Mouse (Mus musculus) brain, adult 2 months (tissue): Measurements from ENCODE around the gene Ctdnep1.
A peak's percentile ranks its signal among the peaks of the same experiment; 100 is the strongest.
"Not testable (repeated sequence)": the region's sequence is repeated elsewhere in the genome, so short reads cannot be mapped to it uniquely, and the experiment has no call there.

ENCODE experiments used
- DNase-seq: peaks from one replicate; pipeline ENCODE4 v3.0.0; 2011; ENCODE audit warnings: low read depth, low spot score

Ctdnep1 gene

DNA sequence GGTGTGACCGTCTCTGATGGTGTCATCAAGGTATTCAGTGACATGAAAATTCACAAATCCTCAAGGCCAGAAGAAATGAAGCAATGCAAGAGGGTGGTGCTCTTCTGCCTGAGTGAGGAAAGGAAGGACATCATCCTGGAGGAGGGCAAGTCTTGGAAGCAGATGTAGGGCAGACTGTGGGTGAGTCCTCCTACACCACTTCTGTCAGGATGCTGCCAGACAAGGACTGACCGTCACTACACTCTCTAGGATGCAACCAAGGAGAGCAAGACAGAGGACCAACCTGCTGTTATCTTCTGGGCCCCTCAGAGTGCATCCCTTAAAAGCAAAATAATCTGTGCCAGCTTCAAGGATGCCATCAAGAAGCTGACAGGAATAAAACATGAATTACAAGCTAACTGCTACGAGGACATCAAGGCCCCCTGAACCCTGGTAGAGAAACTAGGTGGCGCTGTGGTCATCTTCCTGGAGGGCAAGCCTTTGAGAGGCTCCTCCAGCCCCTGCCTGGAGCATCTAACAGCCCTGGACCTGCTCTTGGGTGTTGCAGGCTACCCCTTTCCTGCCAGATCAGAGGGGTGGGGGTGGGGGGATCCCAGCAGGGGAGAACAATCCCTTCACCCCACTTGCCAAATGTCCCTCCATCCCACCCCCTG is 30.0 kb upstream of the Ctdnep1 start:
- DNase-seq, result peak; percentile 48

DNA sequence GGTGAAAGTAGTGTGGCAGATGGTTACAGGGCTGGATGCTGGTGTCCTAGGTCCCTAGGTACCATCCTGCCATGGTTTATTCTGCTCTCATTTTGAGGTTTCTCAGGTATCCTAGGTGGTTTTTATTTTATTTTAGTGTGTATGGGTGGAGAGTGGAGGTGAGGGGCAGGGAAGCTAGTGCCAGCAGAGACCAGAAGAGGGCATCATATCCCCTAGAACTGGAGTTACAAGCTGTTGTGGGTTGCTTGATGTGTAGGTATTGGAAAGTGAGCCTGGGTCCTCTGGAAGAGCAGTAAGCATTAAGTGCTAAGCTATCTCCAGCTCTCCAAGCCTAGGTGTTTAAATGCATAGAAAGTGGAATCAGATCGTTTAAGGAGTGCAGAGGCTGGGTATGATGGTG is 28.7 kb upstream of the Ctdnep1 start:
- DNase-seq, result no peak

DNA sequence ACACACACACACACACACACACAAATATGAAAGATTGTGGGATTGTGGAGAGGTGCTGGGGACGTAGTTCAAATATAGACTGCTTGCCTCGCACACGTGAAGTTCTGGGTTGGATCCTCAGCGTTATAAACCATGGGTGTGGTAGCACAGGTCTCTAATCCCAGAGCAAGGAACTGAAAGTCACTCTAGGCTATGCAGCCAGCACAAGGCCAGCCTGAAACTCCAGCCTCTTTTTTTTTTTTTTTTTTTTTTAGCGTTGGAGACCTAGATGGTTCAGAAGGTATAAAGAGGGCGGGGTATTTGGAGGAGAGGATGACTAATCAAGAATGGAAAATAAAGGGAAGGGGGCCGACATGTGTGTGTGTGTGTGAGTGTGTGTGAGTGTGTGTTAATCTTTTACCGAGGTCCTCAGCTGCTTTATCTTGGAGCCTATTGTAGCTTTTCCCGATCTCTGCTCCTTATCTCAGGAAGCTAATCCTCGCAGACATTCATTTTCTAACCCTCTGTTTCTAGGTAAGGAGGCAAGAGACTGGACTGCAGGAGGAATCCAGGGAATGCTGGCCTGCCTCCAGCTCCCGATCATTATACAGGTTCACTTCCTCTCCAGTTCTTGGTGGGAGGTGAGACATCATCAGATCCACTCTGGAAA is 27.6 kb upstream of the Ctdnep1 start:
- no peak for DNase-seq

DNA sequence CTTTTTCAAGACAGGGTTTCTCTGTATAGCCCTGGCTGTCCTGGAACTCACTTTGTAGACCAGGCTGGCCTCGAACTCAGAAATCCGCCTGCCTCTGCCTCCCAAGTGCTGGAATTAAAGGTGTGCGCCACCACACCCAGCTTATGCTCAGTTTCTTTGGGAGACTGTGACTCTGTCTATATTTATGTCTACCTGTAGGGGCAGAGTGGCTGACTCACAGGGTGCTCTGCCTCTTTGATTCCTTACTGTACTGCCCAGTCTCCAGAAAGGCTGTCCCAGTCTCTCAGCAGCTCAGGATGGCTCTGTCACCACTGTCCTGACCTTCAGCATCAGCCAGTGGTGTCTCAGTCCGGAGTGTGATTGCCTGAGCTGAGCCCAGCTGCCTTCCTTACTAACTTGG is 25.3 kb upstream of the Ctdnep1 start:
- not testable (repeated sequence) for DNase-seq

DNA sequence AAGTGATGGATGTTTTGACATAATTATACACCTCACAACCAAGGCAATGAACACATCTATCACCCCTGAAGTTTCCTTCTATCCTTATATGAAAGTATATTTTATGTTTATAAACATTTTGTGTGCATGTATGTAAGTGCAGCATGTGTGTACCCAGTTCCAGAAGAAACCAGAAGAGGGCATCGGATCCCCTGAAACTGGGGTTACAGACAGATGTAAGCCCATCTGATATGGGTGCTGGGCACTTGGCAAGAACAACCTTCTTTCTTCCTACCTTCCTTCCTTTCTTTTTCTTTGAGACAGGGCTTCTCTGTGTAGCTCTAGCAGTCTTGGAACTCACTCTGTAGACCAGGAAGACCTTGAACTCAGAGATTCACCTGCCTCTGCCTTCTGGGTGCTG is 24.7 kb upstream of the Ctdnep1 start:
- no peak for DNase-seq

DNA sequence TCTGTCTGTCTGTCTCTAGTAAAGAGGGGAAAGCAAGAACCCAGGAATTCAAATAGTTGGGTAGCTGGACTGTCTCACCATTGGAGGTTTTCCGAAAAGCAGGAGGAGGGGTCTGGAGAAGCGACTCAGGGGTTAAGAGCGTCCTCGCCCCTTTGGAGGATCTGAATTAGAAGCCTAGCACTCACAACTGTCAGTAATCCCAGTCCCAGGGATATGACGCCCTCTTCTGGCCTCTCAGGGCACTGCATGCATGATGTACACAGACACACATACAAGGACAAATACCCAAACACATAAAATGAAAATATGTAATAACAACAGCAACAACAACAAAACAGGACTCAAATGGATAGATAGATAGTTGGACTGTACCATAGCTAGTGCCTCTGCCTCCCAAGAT is 20.3 kb upstream of the Ctdnep1 start:
- no peak for DNase-seq

DNA sequence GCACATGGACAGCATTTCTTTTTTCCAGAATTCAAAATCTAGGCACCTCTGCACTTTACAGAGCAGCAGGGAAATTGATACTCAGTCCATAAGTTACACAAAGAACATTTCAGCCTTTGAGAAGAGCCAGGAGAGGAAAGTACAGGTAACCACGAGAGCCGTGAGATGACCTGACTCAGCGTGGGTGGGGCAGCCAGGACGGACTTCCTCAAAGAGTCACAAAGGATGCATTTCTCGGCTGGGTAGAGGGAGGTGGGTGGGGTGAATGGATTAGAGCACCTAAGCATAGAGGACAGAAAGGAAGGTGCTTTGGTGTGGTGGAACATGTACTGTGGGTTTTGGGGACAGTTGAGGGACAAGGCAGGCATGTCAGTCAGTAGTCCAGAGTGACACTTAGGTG is 19.1 kb upstream of the Ctdnep1 start:
- no peak for DNase-seq

DNA sequence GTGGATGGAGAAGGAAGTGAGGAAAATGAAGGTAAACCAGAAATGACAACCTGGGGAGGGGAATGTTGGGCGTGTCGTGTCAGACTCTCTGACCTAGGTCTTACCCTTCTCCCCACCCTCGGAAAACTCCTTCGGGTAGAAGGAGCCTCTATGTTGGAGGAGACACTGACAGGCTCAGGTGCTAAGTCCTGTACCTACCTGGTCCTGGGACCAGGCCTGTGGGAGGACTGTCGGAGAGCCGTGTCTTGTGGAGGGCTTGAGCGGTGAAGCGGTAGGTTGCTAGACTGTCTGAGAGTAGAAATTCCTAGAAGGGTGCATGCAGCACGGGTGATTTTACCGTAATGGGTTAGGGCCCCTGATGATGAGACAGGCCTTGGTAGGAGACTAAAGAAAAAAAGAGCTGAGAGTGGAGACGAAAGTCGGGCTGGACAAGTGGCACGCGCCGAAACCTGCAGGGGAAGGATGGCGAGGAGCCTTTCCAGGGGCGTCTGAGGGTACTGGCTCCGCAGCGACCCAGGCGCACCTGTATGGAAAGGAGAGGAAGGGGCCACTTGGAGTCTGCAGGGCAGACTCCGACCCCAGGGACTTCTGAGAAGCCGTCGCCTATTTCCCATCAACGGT is 16.2 kb upstream of the Ctdnep1 start, which contains the start of gene Cldn7:
TSS of gene Cldn7 (plus strand) at position 130 of the 621 bp plus-strand sequence.
- no peak for DNase-seq

DNA sequence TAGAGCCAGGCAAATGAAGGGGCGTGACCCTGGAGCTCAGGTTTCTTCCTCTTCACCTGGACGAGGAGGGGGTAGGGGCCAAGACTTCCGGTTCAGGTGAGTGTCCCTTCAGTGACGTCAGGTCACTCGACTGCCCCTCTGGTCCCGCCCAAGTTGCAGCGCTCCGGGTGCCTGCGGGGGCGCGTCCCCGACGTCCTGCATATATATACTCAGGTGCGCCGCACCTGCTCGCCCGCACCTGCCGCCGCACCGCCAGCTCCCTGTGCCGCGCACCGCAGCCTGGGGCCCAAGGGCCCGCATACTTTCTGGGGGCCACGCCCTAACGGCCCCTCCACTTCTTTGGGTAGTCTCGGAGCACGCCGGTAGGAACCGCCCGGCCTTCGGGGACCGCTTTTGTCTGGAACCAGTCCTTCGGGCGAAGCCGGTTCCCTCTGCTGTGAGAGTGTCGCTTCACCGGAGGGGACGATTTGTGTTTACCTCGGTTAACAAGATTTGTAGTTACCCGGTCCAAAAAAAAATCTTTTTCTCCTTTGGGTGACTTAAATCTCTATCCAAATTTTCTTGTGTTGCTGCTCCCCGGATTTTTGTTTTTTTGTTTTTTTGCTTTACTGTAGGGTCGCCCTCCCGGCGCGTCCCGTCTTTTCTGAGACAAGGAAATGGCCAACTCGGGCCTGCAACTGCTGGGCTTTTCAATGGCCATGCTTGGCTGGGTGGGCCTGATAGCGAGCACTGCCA is 15.5 kb upstream of the Ctdnep1 start:
- DNase-seq, result no peak

DNA sequence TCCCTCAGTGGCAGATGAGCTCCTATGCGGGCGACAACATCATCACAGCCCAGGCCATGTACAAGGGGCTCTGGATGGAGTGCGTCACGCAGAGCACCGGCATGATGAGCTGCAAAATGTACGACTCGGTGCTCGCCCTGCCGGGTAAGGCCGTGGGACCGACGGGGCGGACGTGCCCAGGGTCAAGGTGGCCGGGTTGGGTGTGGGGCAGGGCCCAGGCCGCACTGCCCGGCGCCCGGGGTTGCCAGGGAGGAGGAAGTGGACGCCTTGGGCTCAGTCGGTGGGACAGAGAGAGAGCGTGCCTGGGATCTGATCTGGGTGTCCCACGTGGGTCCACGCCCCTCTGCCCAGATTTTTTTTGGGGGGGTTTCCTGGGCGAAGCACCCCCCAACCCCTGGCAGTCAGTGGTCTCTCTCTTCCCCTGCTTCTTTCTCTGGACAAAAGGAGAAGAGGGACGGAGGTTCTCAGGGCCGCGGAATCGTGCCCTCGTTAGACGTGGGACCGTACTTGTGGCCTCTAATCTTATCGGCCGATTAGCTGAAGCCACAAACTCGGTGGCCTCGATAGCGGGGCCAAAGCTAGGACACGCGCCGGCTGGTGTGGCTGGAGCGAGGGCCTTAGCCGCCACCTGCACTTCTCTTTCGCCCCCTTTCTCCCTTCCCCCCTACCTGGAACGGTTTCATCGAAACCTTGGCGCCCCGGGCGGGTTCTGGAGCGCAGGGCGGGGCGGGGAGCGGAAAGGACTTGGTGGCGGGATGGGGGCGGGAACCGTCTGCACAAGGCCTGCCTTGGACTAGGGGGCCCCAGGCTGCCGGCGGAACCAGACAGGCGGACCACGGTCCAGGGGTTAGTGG is 14.7 kb upstream of the Ctdnep1 start:
- DNase-seq, result no peak

DNA sequence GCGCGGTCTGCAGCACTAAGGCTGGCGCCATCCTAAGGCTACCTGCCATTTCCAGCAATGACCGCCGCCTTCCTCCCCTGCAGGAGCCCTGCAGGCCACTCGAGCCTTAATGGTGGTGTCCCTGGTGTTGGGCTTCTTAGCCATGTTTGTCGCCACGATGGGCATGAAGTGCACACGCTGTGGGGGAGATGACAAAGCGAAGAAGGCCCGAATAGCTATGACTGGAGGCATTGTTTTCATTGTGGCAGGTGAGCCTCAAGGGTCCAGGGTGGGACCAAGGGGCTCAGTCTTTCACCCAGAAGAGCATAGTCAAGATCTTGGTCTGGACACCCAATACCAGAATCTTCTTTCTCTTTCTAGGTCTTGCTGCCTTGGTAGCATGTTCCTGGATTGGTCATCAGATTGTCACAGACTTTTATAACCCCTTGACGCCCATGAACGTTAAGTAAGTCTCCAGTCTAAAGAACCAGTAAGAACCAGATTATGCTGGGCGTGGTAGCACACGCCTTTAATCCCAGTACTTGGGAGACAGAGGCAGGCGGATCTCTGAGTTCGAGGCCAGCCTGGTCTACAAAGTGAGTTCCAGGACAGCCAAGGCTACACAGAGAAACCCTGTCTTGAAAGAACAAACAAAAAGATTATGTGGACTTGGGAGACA is 14.0 kb upstream of the Ctdnep1 start:
- DNase-seq, result no peak

DNA sequence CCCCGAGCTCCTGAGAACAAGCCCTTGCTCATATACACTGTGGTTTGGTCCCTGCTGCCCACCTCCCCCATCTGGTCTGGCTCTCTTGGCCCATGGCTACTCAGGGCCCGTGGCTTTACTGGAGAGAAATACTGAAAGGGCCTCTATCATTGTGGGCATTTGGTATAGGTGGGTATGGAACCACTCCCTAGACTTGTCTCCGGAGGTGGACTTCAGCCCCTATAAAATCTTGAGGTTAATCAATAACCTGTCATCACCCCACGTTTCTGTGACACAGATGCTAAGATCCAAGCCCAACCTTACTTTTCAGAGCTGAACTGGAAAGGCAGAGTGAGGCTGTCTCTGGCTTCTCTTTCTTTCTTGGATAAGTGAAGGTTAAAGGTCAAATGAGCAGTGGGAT is 12.2 kb upstream of the Ctdnep1 start:
- DNase-seq, result no peak

DNA sequence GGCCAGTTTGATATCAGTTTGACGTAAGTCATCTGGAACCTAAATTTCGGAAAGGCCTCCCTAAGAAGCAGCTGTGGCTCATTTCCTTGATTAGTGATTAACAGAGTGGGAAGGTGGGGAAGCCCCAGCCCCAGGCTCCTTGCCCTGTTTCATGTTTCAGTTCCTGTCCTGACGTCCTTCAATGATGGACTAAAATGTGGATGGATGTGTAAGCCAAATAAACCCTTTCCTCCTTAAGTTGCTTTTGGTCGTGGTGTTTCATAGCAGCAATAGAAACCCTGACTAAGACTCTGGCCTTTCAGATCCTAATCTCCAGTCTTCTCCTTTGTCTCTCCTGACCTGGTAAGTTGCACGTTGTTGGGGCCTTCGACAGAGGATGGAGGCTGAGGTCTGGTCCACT is 10.7 kb upstream of the Ctdnep1 start:
- no peak for DNase-seq

DNA sequence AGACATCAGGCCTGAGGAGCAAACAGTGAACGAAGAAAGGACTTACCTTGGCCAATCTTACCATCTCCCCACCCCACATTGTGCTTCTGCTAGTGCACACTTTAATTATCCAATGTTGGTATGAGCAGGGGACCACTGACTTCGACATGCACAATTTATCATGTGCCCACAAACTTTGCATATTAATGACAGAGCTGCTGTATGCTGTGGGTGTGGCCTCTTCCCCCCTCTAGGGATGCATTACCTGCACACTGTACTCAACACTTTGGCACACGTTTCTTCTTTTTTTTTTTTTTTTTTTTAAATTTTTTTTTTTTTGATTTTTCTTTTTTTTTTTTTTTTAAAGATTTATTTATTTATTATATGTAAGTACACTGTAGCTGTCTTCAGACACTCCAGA is 10.2 kb upstream of the Ctdnep1 start:
- DNase-seq, result no peak

DNA sequence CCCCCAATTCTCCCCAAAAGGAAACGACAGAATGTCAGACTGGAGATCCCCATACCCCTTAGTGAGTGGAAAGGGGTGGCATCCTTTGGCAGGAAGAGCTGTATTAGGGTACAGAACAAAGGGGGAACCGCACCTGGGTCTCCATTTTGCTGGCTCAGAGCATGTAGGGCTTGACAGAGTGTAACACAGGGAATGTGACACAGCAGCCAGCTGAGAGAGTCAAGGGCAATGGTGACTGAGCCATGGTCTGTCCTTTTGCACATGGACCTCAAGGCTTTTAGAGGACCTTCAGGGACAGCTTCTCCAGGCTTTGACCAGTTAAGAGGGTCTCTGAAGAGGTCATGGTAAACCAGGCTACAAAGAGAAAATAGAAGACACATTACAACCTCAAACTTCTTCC is 6.0 kb upstream of the Ctdnep1 start:
- no peak for DNase-seq

DNA sequence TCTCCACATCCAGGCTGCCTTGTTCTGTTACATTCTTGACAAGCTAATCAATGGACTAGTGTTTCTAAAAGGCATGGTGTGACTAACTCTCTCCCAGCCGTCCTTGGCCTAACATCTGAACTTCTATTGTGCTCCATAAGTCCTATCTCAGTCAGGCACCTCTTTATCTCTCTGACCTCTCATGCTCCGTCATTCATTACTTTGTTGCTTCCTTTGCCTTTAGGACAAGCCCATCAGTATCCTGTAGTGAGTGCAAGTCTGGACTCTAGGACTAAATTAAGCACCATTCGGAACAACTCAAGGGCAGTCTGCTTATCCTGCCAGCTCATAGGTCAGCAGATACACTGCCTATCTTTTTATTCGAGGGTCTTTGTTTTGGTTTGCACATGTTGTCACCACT is 4.7 kb upstream of the Ctdnep1 start:
- DNase-seq, result no peak

DNA sequence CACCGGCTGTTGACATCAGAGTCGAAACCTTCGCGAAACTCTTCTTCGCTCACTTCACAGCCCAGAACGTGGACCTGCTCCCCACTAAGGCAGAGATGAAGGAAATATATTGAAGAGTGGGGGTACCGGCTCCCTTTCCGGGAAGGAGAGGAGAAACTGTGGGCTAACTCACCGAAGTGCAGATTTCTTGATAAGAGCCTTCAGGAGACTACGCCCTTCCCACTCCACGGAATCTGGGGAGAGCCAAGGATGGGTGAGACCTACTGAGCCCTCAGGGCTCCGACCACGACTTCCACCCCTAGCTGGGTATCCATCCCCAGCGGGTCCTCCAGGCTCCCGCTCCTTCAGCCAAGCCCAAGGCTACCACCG is 1.1 kb upstream of the Ctdnep1 start:
- DNase-seq, result no peak

DNA sequence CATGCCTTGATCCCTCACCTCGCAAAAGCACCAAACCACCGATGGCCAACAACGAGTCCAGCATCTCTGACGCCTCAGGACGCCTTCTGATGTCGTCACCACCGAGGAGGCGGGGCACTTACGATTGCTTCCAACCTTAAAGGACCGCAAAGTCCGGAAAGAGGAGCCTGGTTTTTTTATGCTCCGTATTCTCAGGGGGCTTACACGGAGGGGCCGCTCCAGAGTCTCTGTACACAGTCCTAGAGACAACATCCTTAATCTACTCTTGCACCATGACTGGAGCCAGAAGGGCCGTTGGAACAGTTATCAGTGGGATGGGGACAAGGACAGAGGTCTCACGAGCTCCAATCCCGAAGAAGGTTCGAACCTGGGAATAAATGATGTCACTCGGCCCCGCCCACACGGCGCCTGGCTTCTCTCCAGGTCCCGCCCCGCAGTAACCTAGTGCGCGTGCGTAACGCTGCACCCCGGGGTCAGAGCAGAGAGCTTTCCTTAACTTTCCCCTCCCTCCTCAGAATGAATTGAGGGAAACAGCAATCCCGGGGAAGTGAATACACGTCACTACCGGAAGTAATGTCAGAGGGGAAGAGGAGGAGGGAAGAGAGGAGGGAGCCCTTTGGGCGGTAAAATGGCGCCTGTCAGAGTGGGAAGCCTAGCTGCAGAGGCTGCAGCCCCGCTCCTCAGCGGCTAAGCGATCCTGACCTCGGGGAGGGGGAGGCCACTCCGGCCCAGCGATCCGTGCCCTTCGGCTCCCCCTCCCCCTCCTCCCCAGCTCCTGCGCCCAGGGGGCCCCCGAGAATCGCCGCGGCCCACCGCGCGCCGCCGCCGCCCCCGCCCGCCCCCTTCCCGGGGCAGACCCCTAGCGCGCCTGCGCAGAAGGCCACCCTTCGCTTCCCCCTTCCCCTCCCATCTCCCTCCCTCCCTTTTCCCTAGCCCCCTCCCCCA is 488 bp upstream of the Ctdnep1 start:
- DNase-seq, result peak; percentile 99

DNA sequence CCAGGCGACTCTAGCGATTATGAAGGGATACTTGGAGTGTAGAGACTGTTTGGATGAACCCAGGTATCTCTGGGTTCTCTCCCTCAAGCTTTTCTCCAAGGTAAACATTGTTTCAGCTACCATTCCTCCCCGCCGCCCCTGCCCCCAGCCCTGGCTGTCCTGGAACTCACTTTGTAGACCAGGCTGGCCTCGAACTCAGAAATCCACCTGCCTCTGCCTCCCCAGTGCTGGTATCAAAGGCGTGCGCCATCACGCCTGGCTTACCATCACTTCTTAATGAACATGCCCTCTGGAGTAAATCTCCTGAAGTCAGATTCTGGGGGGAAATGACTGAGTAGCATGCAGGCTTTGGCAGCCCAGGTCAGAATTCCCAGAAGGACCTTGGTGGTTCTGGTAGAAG is 1.3 kb downstream of the Ctdnep1 start, which contains the start of gene Elp5:
TSS of gene Elp5 (minus strand) at position 293 of the 400 bp plus-strand sequence.
- no peak for DNase-seq

DNA sequence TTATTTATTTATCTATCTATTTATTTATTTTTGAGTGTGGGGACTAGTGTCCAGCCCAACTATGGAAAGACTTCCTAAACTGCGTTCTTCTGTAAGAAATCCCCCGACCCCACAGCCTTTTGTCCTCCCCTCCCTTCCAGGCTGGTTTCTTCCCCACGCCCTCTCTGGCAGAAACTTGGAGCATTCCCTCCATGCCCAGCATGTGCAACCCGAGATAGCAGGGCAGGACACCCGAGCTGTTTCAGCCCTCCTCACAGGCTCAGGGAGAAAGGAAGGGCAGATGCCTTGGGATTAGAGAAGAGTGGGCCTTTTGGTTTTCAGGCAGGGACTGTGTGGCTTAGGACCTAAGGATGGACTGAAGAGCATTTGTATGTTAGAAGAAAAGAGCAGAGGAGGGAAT is 1.9 kb downstream of the Ctdnep1 start:
- DNase-seq, result no peak
